Mouse (Mus musculus) urinary bladder, postnatal 25 days (tissue): ENCODE data around the gene Nat8.
"Not testable (repeated sequence)": the region's sequence is repeated elsewhere in the genome, so short reads cannot be mapped to it uniquely, and the experiment has no call there.

Experiments used
- DNase-seq: peaks from one replicate; pipeline ENCODE4 v3.0.0; 2022; ENCODE audit warnings: low spot score

Nat8 gene

GRCm38 (mm10) chr6:85836098-85836497 lies 4.2 kb upstream of the Nat8 start:
- DNase-seq = not testable (repeated sequence)

- not testable (repeated sequence) for DNase-seq
Measured at GRCm38 (mm10) chr6:85835104-85835503, 3.2 kb upstream of the Nat8 start.

- DNase-seq = not testable (repeated sequence)
Measured at GRCm38 (mm10) chr6:85834504-85835100, 2.7 kb upstream of the Nat8 start.

DNA sequence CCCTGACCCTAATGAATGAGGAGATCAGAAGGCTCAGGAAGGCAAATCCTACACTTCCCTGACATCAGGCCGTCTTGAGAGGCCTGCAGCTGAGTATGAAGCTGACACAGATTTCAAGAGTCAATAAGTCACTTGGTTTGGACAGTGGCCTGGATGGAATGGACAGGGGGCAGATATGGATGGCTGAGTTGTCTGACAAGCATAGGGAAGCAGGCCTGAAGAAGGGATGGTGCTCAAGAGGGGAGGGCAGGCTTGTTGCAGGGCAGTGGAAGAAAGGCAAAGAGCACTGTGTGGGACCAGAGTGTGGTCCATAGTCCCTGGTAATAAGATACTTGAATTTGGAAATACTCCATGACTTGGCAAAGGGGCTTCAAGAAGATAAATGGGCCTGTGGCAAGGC lies 2.4 kb downstream of the Nat8 start:
- no peak for DNase-seq

- no peak for DNase-seq
Measured at GRCm38 (mm10) chr6:85825886-85826285, 6.0 kb downstream of the Nat8 start.

DNA sequence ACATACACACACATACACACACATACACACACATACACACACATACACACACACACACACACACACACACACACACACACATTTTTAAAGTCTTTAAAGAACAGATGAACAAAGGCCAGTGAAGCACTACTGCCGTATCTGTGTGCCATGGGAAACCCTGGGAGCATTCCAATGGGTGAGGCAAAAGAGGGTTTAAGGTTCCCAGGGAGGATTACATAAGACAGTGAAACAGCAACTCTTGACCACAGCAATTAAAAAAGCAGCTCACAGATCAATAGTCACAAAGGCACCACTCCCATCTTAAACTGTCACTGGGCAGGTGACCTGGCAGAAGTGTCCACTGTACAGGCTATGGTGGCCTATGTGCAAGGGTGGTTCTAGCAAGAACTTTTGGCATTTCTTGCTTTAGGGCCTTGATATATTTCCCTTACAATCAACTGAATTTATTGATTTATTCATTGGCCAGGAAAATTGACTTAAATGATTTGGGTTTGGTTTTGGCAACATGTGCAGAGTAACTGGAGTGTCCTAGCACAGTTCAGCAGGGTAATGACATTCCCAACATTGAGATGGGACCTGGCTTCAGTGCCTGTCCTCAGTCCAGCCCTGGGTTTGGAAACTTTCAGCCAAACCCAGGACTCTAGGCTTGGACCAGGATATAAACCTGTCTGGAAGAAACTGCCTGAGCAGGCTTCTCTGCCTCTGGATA lies 8.3 kb downstream of the Nat8 start:
- no peak for DNase-seq

DNA sequence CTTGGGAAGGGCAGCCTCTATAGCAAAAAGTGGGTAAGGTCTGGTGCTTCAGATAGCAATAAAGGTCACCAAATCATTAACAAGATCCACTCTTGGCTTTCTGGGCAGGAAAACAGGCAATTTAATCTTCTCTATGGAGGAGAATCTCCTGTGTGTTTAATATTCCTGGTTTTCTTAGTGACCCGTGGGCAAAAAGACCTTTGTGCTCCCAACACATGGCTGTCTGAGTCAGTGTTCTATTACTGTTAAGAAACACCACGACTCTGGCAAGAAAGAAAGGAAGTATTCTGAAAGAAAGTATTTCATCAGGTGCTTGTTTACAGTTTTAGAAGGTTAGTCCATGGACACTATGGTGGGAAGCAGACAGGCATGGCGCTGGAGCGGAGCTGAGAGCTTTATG lies 9.6 kb downstream of the Nat8 start:
- DNase-seq = no peak

- DNase-seq = no peak
Measured at GRCm38 (mm10) chr6:85820837-85821236, 11.0 kb downstream of the Nat8 start, which contains the start of the genes Nat8f6 and Nat8f5. Gene Nat8f6 (minus strand): TSS chr6:85820954. Gene Nat8f5 (minus strand): TSS chr6:85820972.

GRCm38 (mm10) chr6:85818338-85818737 lies 13.5 kb downstream of the Nat8 start:
- no peak for DNase-seq

DNA sequence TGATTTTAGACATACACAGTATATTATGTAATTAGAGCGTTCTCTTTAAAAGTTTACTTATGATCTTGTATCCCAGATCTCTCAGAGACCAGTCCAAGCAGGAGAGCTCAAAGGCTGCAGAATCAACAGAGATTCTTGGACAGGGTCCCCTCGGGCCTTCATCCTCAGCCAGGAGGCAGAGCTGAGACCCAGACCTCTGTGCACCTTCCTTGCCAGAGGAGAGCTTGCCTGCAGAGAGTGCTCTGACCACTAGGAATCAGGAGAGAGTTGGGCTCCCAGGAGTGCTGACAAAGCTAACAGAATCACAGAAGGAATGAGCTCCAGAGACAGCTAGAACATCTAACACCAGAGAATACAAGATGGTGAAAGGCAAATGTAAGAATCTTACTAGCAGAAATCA lies 18.5 kb downstream of the Nat8 start:
- DNase-seq = no peak

DNA sequence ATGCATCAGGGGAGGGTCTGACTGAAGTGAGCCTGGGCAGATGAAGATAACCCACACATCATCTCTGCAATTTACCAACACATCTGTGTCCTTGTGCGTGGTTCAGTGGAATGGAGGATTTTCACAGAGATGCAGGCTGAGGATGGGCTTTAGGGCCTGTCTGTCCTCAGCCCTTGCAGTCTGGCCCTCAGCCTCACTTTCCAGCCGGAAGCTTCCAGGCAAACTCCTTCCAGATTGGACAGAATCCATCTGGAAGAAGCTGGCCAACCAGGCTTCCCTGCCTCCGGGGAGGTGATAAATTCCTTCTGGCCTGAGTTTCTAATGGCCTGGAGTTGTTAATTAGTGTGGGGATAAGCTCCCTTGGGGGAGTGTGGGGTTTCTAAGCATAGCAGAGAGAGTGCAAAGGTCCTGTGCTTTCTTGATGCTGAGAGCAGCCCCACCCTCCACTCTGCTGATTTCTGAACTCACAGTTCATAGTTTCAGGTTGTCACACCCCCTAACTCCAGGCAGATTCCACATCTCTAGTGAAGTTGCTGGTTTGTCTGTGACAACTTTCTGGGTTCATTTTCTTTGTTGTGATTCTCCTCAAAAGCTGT lies 20.8 kb downstream of the Nat8 start:
- not testable (repeated sequence) for DNase-seq

- DNase-seq = not testable (repeated sequence)
Measured at GRCm38 (mm10) chr6:85810514-85810913, 21.4 kb downstream of the Nat8 start.

- DNase-seq = not testable (repeated sequence)
Measured at GRCm38 (mm10) chr6:85809784-85810183, 22.1 kb downstream of the Nat8 start.

DNA sequence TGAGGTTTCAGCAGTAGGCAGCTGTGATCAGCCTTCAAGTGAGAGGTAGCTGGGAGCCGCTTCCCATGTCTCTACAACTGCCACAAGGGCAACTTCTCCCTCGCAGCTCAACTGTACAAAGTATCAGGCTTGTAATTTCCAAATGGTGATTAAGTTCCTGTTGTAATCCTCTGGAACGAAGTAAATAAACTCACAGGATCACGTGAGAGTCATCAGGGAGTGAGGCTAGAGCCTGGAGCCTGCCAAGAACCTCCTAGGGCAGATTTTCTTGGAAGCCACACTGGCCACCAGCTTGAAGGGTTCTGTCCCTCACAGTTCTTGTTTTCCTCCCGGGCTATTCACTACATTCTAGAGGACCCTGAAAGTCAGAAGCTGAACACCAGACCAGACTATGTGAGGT lies 28.7 kb downstream of the Nat8 start:
- DNase-seq = not testable (repeated sequence)
